Mouse (Mus musculus) liver, postnatal 0 days (tissue): Measurements from ENCODE around the gene Arhgap1.

Experiments
- CTCF ChIP-seq: sonication (generic); IDR thresholded peaks from 2 replicates; pipeline ENCODE4 v1.5.1; 2016; ENCODE audit warnings: antibody characterized with exemption, low read depth
- EP300 ChIP-seq: IDR thresholded peaks from 2 replicates; pipeline ENCODE4 v1.6.1; 2016; ENCODE audit warnings: antibody characterized with exemption, low read depth, mild to moderate bottlenecking

GRCm38 (mm10) chr2:91627486-91627885 is 22.2 kb upstream of the Arhgap1 start:
- TF ChIP-seq CTCF: no peak
- TF ChIP-seq EP300: no peak
